Mouse (Mus musculus) left cerebral cortex, postnatal 36 days (tissue): Measurements from ENCODE around the gene Pitpnm1. TPM values are rescaled to one million over a fixed set of nuclear protein-coding genes. Genes with fewer than 3 reads are reported as not detected.
"Not testable (repeated sequence)": the region's sequence is repeated elsewhere in the genome, so short reads cannot be mapped to it uniquely, and the experiment has no call there.

ENCODE experiments used
- DNase-seq, 2 experiments: peaks; one replicate each; pipeline ENCODE4 v3.0.0; 2021 to 2022; ENCODE audit warnings: low spot score in 2 of 2, mixed read lengths in 1 of 2
- intact Hi-C: fragments of 180-260 bp; cut with DNase I; formaldehyde crosslinking; loops from one replicate; pipeline ENCODE4 v1.15.1; 2025
- total RNA-seq, 2 experiments: library from RNA; stranded (reverse); gene quantifications; 2 replicates each; pipeline ENCODE4 v1.2.3; 2021

The Pitpnm1 gene
- total RNA-seq, 2 experiments from 2014 or later, result 202 to 203 TPM

- intact Hi-C loops, result no loop called here
- no peak for DNase-seq
Measured at GRCm38 (mm10) chr19:4112063-4112960, 12.5 kb downstream of the Pitpnm1 start.

GRCm38 (mm10) chr19:4113186-4113805 is 13.5 kb downstream of the Pitpnm1 start:
- intact Hi-C loops, result no loop called here
- DNase-seq, result peak; percentile 78 to 80

- no peak for DNase-seq
- intact Hi-C loops, result no loop called here
Measured at GRCm38 (mm10) chr19:4113806-4114230, 14.0 kb downstream of the Pitpnm1 start.

- no peak for DNase-seq
- intact Hi-C loops, result no loop called here
Measured at GRCm38 (mm10) chr19:4114551-4114950, 14.8 kb downstream of the Pitpnm1 start.

- intact Hi-C loops, result no loop called here
- DNase-seq, result no peak
Measured at GRCm38 (mm10) chr19:4115144-4115543, 15.3 kb downstream of the Pitpnm1 start.

GRCm38 (mm10) chr19:4115816-4116215 is 16.0 kb downstream of the Pitpnm1 start:
- DNase-seq, result no peak
- intact Hi-C loops, result no loop called here

GRCm38 (mm10) chr19:4117006-4117405 is 17.2 kb downstream of the Pitpnm1 start:
- intact Hi-C loops, result no loop called here
- no peak for DNase-seq

- no peak for DNase-seq
Measured at GRCm38 (mm10) chr19:4118350-4118749, 18.6 kb downstream of the Pitpnm1 start.

GRCm38 (mm10) chr19:4119716-4120487 is 20.1 kb downstream of the Pitpnm1 start:
- DNase-seq, result no peak
- intact Hi-C loops, result no loop called here

More at GRCm38 (mm10) chr19:4118350-4118749, 18.6 kb downstream of the Pitpnm1 start:
- intact Hi-C loops, result no loop called here

GRCm38 (mm10) chr19:4120496-4120895 is 20.7 kb downstream of the Pitpnm1 start:
- no peak for DNase-seq
- intact Hi-C loops, result no loop called here

- DNase-seq, result peak; percentile 96 to 98
- intact Hi-C loops, result no loop called here
Measured at GRCm38 (mm10) chr19:4121097-4121805, 21.5 kb downstream of the Pitpnm1 start.

GRCm38 (mm10) chr19:4121896-4122295 is 22.1 kb downstream of the Pitpnm1 start:
- DNase-seq, intact Hi-C loops: not testable (repeated sequence)

GRCm38 (mm10) chr19:4122411-4123370 is 22.9 kb downstream of the Pitpnm1 start:
- no peak for DNase-seq
- intact Hi-C loops, result no loop called here

- DNase-seq, result no peak
- intact Hi-C loops, result loop anchor here (2.0 kb wide), 1 partner anchor 38 kb away; the partner anchor contains the start of gene Rps6kb2
Measured at GRCm38 (mm10) chr19:4124432-4124831, 24.6 kb downstream of the Pitpnm1 start.

- DNase-seq, result not testable (repeated sequence)
- intact Hi-C loops, result loop anchor here (2.0 to 5.0 kb wide), 3 partner anchors 38 to 107 kb away; partner anchors contain the start of genes Pold4, Ppp1ca, Rps6kb2 and Tbc1d10c
Measured at GRCm38 (mm10) chr19:4125268-4125667, 25.5 kb downstream of the Pitpnm1 start.

- intact Hi-C loops, result loop anchor here (2.0 to 5.0 kb wide), 3 partner anchors 37 to 106 kb away; partner anchors contain the start of genes Pold4, Ppp1ca, Rps6kb2 and Tbc1d10c
- DNase-seq, result peak; percentile 97
Measured at GRCm38 (mm10) chr19:4125741-4126696, 26.2 kb downstream of the Pitpnm1 start, which contains the start of gene Aip. Gene Aip (minus strand): TSS chr19:4125858.
